Mouse (Mus musculus) ovary, postnatal 36 days (tissue): ENCODE measurements around the gene Rorb.

Experiments used
- DNase-seq: peaks from one replicate; pipeline ENCODE4 v3.0.0; 2022; ENCODE audit warnings: low spot score, mixed read lengths

Gene Rorb

DNA sequence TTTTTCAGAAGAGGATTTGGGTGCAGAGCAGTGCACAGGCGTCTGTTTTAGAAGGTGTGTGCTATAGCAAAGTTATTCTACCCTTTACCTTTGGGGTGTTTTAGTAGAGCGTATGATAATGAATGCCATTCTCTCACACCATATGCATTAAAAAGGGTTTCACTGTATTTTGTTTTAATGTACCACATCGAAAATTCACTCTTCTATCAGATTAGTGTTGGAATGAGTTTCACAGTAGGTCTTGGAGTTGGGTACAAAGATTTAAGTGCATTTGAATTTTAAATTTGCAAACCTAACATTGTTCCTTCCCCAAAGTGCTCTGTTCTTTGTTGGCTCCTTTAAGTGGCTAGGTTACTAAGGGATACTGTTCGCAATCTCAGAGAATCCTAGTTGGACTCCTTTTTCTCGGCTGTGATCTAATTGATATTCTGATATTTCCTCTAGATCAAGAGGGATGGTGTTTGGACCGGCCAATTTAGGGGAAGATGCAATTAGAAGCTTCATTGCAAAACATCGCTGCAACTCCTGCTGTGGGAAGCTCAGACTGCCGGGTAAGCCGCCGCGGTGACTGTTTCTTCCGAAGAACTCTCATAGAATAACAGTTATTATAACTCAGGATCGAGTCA, 222.4 kb downstream of the Rorb start:
- no peak for DNase-seq

DNA sequence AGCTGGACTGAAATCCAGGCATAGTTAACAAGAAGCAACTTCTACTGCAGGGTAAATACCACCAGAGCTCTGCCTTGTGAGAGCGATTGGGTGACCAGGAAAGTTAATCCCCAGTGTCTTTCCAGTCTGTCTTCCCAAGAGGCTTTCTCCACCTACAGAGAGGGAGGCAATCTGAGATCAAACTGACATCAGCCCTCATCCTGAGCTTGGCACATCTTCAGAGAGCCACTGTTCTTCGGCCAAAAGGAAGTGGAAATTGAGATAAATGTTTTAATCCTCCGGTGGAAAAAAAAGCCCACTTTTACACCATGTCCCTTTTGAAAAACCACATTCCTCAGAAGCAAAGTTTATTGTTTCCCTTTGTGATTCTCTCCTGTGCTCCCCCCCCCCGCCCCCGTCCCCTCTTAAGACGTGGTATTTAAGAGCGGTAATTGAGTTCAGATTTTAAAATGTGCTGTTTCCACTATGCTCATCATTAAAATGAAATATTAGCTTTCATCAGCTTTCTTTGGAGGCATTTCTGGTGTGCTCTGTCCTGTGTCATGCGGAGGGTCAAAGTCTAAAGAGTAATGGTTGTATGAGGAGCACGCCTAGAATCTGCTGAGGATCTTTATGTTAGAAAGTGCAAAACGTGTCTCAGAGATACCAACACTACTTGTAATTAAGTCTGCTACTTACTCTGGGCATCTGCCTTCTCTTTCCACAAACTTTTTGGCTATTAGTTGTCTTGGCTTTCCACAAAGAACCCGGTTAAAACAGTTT, 223.2 kb downstream of the Rorb start:
- no peak for DNase-seq

DNA sequence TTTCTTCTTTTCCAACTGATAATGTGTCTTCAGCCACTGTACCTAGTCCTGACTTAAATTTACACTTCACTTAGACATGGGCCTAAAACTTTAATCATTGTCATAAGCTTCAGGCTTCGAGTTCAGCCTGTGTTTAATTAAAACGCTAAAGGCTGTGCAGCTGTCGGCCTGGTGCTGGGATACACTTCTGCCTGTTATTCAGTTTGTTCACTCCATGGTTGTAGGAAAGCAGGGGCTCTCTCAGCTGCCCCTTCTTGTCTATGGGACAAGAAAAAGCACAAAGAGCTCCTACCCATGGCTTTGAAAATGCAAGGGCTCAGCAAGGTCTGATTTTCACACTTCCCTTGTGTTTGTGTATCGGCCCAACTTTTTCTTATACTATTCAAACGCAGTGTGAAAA, 229.8 kb downstream of the Rorb start:
- DNase-seq = no peak
